In the genomic region with DNA sequence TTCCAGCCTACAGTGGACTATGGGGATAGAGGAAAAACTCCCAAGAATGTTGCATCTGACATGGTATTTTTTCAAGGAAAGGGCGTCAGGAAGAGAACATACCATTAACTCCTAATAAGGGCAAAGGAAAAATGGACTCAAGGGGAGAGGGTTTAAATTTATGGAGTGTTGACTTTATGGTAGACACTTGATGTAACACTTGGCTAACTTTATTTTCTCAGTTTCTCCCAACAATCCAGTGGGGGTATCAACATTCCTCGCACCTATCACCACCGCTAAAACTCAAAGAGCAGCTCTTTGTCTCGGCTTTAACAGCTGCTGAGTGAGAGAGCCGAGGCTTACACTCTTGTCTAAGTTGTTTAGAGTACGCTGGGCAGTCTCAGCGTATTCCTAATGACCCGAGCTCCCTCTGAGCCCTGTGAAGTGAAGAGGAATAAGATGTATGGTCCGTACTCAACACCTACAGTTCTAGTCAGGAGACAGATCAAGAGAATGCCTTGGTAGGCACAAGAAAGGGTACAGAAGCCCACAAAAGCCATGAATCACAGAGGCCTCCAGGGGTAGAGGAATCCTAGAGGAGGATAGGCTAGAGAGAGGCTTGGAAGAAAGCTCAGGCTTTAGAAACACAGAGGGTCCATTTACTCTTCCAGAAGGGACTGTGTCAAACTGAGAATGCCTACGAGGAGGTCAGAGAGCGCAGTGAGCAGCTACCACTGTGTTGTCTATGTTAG, we compare ENCODE assay signal across 15 mouse cellular contexts.
DNase-seq lines count a peak whose midpoint lies in the region; ATAC-seq and TF ChIP-seq lines count a peak whose summit lies in the region.
"Had no signal": no experiment of that assay in that cellular context is flagged by ENCODE, and none has a peak within 500 bp of the region (broad histone marks: within the 10 kb centered on the region; RNA-seq: fewer than 3 reads in every experiment).

No protein-coding gene starts in this region.

- no peaks in the 10 kb centered on the region for H3K36me3 ChIP-seq in kidney, postnatal 0 days (ENCODE audit: insufficient read depth, low read length)
- no peaks in the 10 kb centered on the region for H3K36me3 ChIP-seq in kidney, adult 2 months (ENCODE audit: control insufficient read depth, insufficient read depth, low read length)
- H3K36me3 ChIP-seq in macrophage (ENCODE audit: inconsistent target) = no peaks in the 10 kb centered on the region
- H3K36me3 ChIP-seq: hindbrain, embryonic 10.5 days; midbrain, embryonic 15.5 days had no signal

- peak; percentile 60 for DNase-seq in kidney, postnatal 0 days (ENCODE audit: low spot score)
- DNase-seq in kidney, adult 2 months = no peak
- DNase-seq in embryo, embryonic 11.5 days (ENCODE audit: low read depth, low spot score) = peak; percentile 29
- DNase-seq in right cerebral cortex, adult 18-20 months = no peak
- DNase-seq: adrenal gland, postnatal 25 days; gastrocnemius, postnatal 10 days; kidney, adult 18-20 months; left cerebral cortex, postnatal 4 days had no signal

- no peaks in the 10 kb centered on the region for H3K79me2 ChIP-seq in macrophage (ENCODE audit: inconsistent target)

- H3K4me3 ChIP-seq in kidney, postnatal 0 days (replicated peaks; ENCODE audit: low read depth, low read length) = no peak overlapping the region
- H3K4me3 ChIP-seq in kidney, adult 2 months (ENCODE audit: insufficient read depth, low read depth, low read length) = no peak overlapping the region
- H3K4me3 ChIP-seq in bone marrow, adult 2 months (replicated peaks; ENCODE audit: control insufficient read depth, low read depth, low read length) = no peak overlapping the region
- no peak overlapping the region for H3K4me3 ChIP-seq in macrophage (ENCODE audit: inconsistent target)
- H3K4me3 ChIP-seq: hindbrain, embryonic 10.5 days; midbrain, embryonic 15.5 days had no signal

- no peak overlapping the region for H3K4me2 ChIP-seq in kidney, postnatal 0 days (ENCODE audit: low read length)
- H3K4me2 ChIP-seq: midbrain, embryonic 15.5 days had no signal

- H3K9me3 ChIP-seq in kidney, postnatal 0 days (replicated peaks; ENCODE audit: low read length) = no peaks in the 10 kb centered on the region
- H3K9me3 ChIP-seq: hindbrain, embryonic 10.5 days; midbrain, embryonic 15.5 days had no signal

- no peaks in the 10 kb centered on the region for H3K27me3 ChIP-seq in kidney, postnatal 0 days (ENCODE audit: insufficient read depth, low read length)
- no peaks in the 10 kb centered on the region for H3K27me3 ChIP-seq in kidney, adult 2 months (replicated peaks; ENCODE audit: control insufficient read depth, insufficient read depth, low read length)
- H3K27me3 ChIP-seq: midbrain, embryonic 15.5 days had no signal

- ATAC-seq in kidney, postnatal 0 days (replicated peaks; ENCODE audit: low FRiP score, low read depth) = no peak
- ATAC-seq in megakaryocyte-erythroid progenitor cell, adult 5-6 weeks (replicated peaks; ENCODE audit: low FRiP score, low TSS enrichment, poor library complexity, severe bottlenecking) = no peak
- ATAC-seq: forebrain, embryonic 16.5 days; lung, postnatal 0 days; midbrain, embryonic 15.5 days had no signal

- TF ChIP-seq POLR2A in kidney, adult 2 months (IDR thresholded peaks at IDR 0.05; ENCODE audit: low read depth, low read length) = no peak
- no peak for TF ChIP-seq POLR2A in bone marrow, adult 2 months (IDR thresholded peaks at IDR 0.05; ENCODE audit: borderline replicate concordance, control insufficient read depth, low read depth, low read length)

- H3K9ac ChIP-seq in kidney, postnatal 0 days (ENCODE audit: low read depth, low read length) = no peak overlapping the region
- H3K9ac ChIP-seq: midbrain, embryonic 15.5 days had no signal

- 33% methylated on average over 11 of the region's 11 CpGs for WGBS in kidney, postnatal 0 days
- 60% methylated on average over 11 of the region's 11 CpGs for WGBS in kidney, adult 2 months
- 87% methylated on average over 11 of the region's 11 CpGs for WGBS in bone marrow, adult 2 months
- WGBS in macrophage (ENCODE audit: missing documents) = 94% methylated on average over 11 of the region's 11 CpGs

- peaks cover 8% of the 10 kb centered on the region for H3K4me1 ChIP-seq in kidney, postnatal 0 days (replicated peaks; ENCODE audit: insufficient read depth, low read length)
- no peaks in the 10 kb centered on the region for H3K4me1 ChIP-seq in kidney, adult 2 months (ENCODE audit: control insufficient read depth, insufficient read depth, low read length)
- H3K4me1 ChIP-seq in bone marrow, adult 2 months (ENCODE audit: control insufficient read depth, insufficient read depth, low read length) = peaks cover 16% of the 10 kb centered on the region

- no peak for TF ChIP-seq CTCF in kidney, postnatal 0 days (IDR thresholded peaks at IDR 0.05; ENCODE audit: low read depth)
- TF ChIP-seq CTCF in kidney, adult 2 months (conservative IDR thresholded peaks at IDR 0.05; ENCODE audit: insufficient read depth, insufficient read length, low read depth, low read length) = no peak
- TF ChIP-seq CTCF in bone marrow, adult 2 months (IDR thresholded peaks at IDR 0.05; ENCODE audit: control insufficient read depth, insufficient read depth, low read length) = no peak

- H3K27ac ChIP-seq in kidney, postnatal 0 days = no peak overlapping the region
- H3K27ac ChIP-seq in kidney, adult 2 months (ENCODE audit: insufficient read depth, low read depth, low read length) = no peak overlapping the region
- peak overlapping the region; percentile 91 for H3K27ac ChIP-seq in bone marrow, adult 2 months (ENCODE audit: control insufficient read depth, insufficient read depth, low read depth, low read length, poor library complexity)
- peak overlapping the region; percentile 89 for H3K27ac ChIP-seq in macrophage
- H3K27ac ChIP-seq: midbrain, embryonic 15.5 days had no signal

Comparison
In these comparisons a context has a peak if more than half of its experiments do, and no peak if none do; other contexts are left out.
1. DNase-seq: peak in kidney, postnatal 0 days (single experiment) and embryo, embryonic 11.5 days (single experiment); none in kidney, adult 2 months (single experiment) and right cerebral cortex, adult 18-20 months (single experiment).
2. H3K27ac ChIP-seq: peak in bone marrow, adult 2 months (single experiment) and macrophage (single experiment); none in kidney, postnatal 0 days (single experiment) and kidney, adult 2 months (single experiment).